Mouse (Mus musculus) liver, embryonic 16.5 days (tissue): ENCODE measurements at regions not wholly inside any gene's neighbourhood (a gene's known extent, or its start where the extent isn't known, plus 50 kb on each side); places are given as distances from the start of the nearest gene placed in this dataset.

Experiments used
- ATAC-seq: fragments of 200-750 bp; cut with Nextera tagmentation; 2 replicates; pipeline ENCODE4 v1.8.0; 2017; ENCODE audit warnings: low read depth, mild to moderate bottlenecking, moderate number of reproducible peaks, moderate library complexity
- H3K27ac ChIP-seq: fragments of 300-500 bp; sonication (generic); 2 replicates; pipeline ENCODE4 v1.5.1; 2014; ENCODE audit warnings: mild to moderate bottlenecking, low read length
- H3K27me3 ChIP-seq: fragments of 300-500 bp; sonication (generic); 2 replicates; pipeline ENCODE4 v1.6.1; 2014; ENCODE audit warnings: low read depth, low read length, mixed read lengths; ENCODE audit not compliant: control insufficient read depth, insufficient read depth
- H3K36me3 ChIP-seq: fragments of 300-500 bp; sonication (generic); 2 replicates; pipeline ENCODE4 v1.6.1; 2014; ENCODE audit warnings: mild to moderate bottlenecking; ENCODE audit not compliant: control insufficient read depth, insufficient read depth
- H3K4me1 ChIP-seq: fragments of 300-500 bp; sonication (generic); 2 replicates; pipeline ENCODE4 v1.6.1; 2014; ENCODE audit warnings: low read depth, low read length, mixed read lengths; ENCODE audit not compliant: control insufficient read depth
- H3K4me2 ChIP-seq: fragments of 300-500 bp; sonication (generic); 2 replicates; pipeline ENCODE4 v1.6.1; 2014; ENCODE audit warnings: low read depth, low read length, mixed read lengths
- H3K4me3 ChIP-seq: fragments of 300-500 bp; sonication (generic); 2 replicates; pipeline ENCODE4 v1.5.1; 2014; ENCODE audit warnings: low read depth, mild to moderate bottlenecking, low read length
- H3K9ac ChIP-seq: fragments of 300-500 bp; sonication (generic); 2 replicates; pipeline ENCODE4 v1.6.1; 2014; ENCODE audit warnings: low read depth, low read length
- H3K9me3 ChIP-seq: fragments of 300-500 bp; sonication (generic); replicated peaks from 2 replicates; pipeline ENCODE4 v1.6.1; 2016; ENCODE audit warnings: low read length; ENCODE audit not compliant: control insufficient read depth
- WGBS: fragments of 180-500 bp; shearing (Covaris S2); extraction: QIAGEN DNeasy Blood & Tissue Kit; methylation state at CpG from one replicate; pipeline ENCODE4 v1.1.7; 2014; ENCODE audit not compliant: insufficient replicate concordance; 5-methylcytosine and 5-hydroxymethylcytosine counted together

GRCm38 (mm10) chr10:17516068-17516467 is 206.9 kb upstream of the Cited2 start:
- WGBS, result 74% methylated on average over 2 of the region's 2 CpGs
- Histone ChIP-seq H3K4me3 (no peak overlapping the region), H3K36me3 (no peaks in the 10 kb centered on the region), H3K9me3 (no peaks in the 10 kb centered on the region), H3K27ac (no peak overlapping the region), H3K4me2 (no peak overlapping the region), H3K9ac (no peak overlapping the region), H3K4me1 (peaks cover 3% of the 10 kb centered on the region), H3K27me3 (no peaks in the 10 kb centered on the region)
- ATAC-seq, result no peak

GRCm38 (mm10) chr10:17518423-17519175 is 204.4 kb upstream of the Cited2 start:
- Histone ChIP-seq H3K27me3 (no peaks in the 10 kb centered on the region), H3K4me1 (peaks cover 3% of the 10 kb centered on the region), H3K9ac (no peak overlapping the region), H3K4me3 (no peak overlapping the region), H3K27ac (no peak overlapping the region), H3K4me2 (no peak overlapping the region), H3K9me3 (no peaks in the 10 kb centered on the region), H3K36me3 (no peaks in the 10 kb centered on the region)
- WGBS, result 54% methylated on average over 9 of the region's 9 CpGs
- no peak for ATAC-seq

- no peak overlapping the region for H3K27ac ChIP-seq
- no peaks in the 10 kb centered on the region for H3K36me3 ChIP-seq
- no peaks in the 10 kb centered on the region for H3K27me3 ChIP-seq
- H3K4me1 ChIP-seq, result peaks cover 3% of the 10 kb centered on the region
- H3K4me3 ChIP-seq, result no peak overlapping the region
- 14% methylated on average over 5 of the region's 5 CpGs for WGBS
- ATAC-seq, result no peak
- no peak overlapping the region for H3K9ac ChIP-seq
- H3K9me3 ChIP-seq, result no peaks in the 10 kb centered on the region
- H3K4me2 ChIP-seq, result no peak overlapping the region
Observed at GRCm38 (mm10) chr10:17522026-17522541, 200.9 kb upstream of the Cited2 start.

- no peak for ATAC-seq
- no peaks in the 10 kb centered on the region for H3K9me3 ChIP-seq
- H3K27ac ChIP-seq, result no peak overlapping the region
- no peak overlapping the region for H3K9ac ChIP-seq
- peaks cover 3% of the 10 kb centered on the region for H3K4me1 ChIP-seq
- H3K4me2 ChIP-seq, result no peak overlapping the region
- no peaks in the 10 kb centered on the region for H3K27me3 ChIP-seq
- H3K36me3 ChIP-seq, result no peaks in the 10 kb centered on the region
- WGBS, result 34% methylated on average over 6 of the region's 6 CpGs
- no peak overlapping the region for H3K4me3 ChIP-seq
Observed at GRCm38 (mm10) chr10:17523558-17524328, 199.3 kb upstream of the Cited2 start.

GRCm38 (mm10) chr10:17527151-17527737 is 195.8 kb upstream of the Cited2 start:
- Histone ChIP-seq H3K4me3 (no peak overlapping the region), H3K27me3 (no peaks in the 10 kb centered on the region), H3K4me1 (no peaks in the 10 kb centered on the region; the same call in 1 of the 2 replicates), H3K9me3 (no peaks in the 10 kb centered on the region), H3K27ac (no peak overlapping the region), H3K9ac (no peak overlapping the region), H3K36me3 (no peaks in the 10 kb centered on the region), H3K4me2 (no peak overlapping the region)
- WGBS, result 69% methylated on average over 4 of the region's 4 CpGs
- ATAC-seq, result no peak

- H3K27ac ChIP-seq, result no peak overlapping the region
- 53% methylated on average over 2 of the region's 2 CpGs for WGBS
Observed at GRCm38 (mm10) chr10:17528116-17528515, 194.9 kb upstream of the Cited2 start.

GRCm38 (mm10) chr10:17528846-17529245 is 194.2 kb upstream of the Cited2 start:
- no peak overlapping the region for H3K9ac ChIP-seq
- no peaks in the 10 kb centered on the region for H3K9me3 ChIP-seq
- no peaks in the 10 kb centered on the region for H3K27me3 ChIP-seq
- H3K27ac ChIP-seq, result no peak overlapping the region
- WGBS, result 57% methylated on average over 6 of the region's 6 CpGs
- H3K36me3 ChIP-seq, result no peaks in the 10 kb centered on the region
- H3K4me2 ChIP-seq, result no peak overlapping the region
- ATAC-seq, result no peak
- H3K4me3 ChIP-seq, result no peak overlapping the region
- H3K4me1 ChIP-seq, result no peaks in the 10 kb centered on the region; the same call in 1 of the 2 replicates

More at GRCm38 (mm10) chr10:17528116-17528515, 194.9 kb upstream of the Cited2 start:
- no peak overlapping the region for H3K4me2 ChIP-seq
- no peak overlapping the region for H3K9ac ChIP-seq
- H3K4me3 ChIP-seq, result no peak overlapping the region
- H3K36me3 ChIP-seq, result no peaks in the 10 kb centered on the region
- no peaks in the 10 kb centered on the region; the same call in 1 of the 2 replicates for H3K4me1 ChIP-seq
- no peak for ATAC-seq
- no peaks in the 10 kb centered on the region for H3K9me3 ChIP-seq
- H3K27me3 ChIP-seq, result no peaks in the 10 kb centered on the region

GRCm38 (mm10) chr10:17529851-17530509 is 193.0 kb upstream of the Cited2 start:
- Histone ChIP-seq H3K9ac (no peak overlapping the region), H3K27me3 (no peaks in the 10 kb centered on the region), H3K4me2 (no peak overlapping the region), H3K4me1 (no peaks in the 10 kb centered on the region; the same call in 1 of the 2 replicates), H3K36me3 (no peaks in the 10 kb centered on the region), H3K9me3 (no peaks in the 10 kb centered on the region), H3K4me3 (no peak overlapping the region), H3K27ac (no peak overlapping the region)
- WGBS, result 76% methylated on average over 4 of the region's 4 CpGs
- no peak for ATAC-seq
